Mouse (Mus musculus): ENCODE data around the gene Cd33.
A peak's percentile ranks its signal among the peaks of the same experiment; 100 is the strongest.

The Cd33 gene

DNA sequence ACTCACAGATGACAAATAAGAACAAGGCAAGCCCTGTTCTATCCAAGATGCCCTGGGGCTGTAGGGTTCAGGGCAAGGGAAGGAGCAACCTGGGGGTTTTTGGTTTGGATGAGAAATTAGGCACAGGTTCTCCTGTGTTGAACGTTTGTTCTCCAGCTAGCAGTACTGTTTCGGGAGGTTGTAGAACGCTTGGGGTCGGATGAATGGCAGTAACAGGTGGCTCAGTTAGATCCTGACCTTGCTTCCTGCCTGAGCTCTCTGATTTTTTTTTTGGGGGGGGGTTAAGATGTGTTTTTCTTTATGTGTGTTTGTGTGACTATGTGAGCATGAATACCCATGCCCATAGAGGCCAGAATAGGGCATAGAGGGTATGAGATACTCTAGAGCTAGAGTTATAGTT is 31.7 kb downstream of the Cd33 start:
- no peak for DNase-seq

DNA sequence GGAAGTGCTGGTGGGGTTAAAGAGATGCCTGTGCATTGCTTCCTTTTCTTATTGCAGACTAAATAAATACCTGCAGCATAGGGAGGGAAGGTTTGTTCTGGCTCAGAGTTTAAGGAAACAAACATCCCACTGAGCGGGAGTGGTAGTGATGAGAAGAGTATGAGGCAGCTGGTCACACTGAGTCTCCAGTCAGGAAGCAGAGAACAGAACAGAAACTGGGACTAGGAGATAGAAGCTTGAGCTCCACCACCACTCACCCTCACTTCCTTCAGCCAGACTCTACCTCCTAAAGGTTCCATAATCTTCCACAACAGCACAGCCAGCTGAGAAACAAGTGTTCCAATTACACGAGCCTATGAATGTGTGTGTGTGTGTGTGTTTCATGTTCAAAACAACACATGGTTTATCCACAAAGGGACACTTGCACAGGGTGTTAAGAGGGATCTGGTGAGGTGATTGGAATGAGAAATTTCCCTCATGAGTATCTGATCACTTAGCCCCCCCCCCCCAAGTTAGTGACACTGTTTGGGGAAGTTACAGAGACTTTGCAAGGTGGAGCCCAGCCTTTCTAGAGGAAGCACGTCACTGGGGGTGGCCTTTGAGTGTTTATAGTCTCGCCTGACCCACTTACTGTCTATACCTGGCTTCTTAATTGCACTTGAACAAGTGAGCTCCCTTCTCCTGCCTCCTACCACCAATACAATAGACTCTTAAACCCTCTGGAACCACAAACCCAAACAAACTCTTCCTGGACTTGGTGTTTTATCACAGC is 32.3 kb downstream of the Cd33 start:
- no peak for DNase-seq

DNA sequence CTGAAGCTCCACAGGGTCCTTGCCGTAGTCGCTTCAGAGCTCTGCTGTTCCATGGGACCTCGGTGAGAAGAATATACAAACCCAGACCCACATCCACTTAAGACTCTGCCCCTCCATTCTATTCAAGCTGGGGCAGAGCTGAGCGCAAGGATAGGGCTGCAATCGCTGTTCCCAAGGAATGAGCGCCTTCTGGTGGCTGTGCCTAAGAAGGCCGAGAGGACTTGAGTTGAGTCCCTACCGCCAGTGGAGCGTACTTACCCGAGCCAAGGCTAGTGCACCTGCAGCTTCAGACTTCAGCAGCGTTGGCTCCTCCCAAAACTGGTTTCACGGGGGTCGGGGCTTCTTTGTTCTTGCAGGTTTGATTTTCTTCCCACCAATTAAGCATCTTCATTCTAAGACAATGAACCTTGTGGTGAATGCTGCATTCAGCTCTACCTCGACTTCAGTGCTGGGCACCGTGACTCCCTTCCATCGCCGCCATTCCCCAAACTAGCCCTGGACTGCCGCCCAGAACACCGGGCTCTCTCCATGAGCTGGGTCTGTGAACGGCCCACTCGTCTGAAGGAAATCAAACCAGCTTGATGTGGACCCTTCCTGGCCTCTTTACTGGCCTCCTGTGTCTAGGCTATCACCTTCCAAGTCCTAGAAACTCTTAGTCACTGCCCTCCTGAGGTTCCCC is 48.7 kb downstream of the Cd33 start:
- peak; percentile 14 to 30 for DNase-seq

DNA sequence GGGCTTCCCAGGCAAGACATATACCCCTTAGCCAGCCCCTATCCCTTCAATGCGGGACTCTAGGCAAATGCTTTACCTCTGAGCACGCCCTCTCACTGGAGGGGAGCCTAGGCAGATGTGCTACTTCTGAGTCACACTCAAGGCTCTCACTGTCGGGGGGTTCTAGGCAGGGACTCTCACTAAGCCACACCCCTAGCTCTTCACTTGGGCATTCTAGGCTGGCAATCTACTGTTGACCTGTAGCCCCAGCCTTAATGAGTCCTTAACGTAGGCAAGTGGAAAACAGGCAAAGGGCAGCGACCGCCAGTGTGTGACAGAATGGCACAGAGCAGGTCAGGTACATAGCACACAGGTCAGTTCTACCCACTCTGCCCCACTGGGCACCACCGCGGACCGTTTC is 53.4 kb downstream of the Cd33 start:
- no peak for DNase-seq

DNA sequence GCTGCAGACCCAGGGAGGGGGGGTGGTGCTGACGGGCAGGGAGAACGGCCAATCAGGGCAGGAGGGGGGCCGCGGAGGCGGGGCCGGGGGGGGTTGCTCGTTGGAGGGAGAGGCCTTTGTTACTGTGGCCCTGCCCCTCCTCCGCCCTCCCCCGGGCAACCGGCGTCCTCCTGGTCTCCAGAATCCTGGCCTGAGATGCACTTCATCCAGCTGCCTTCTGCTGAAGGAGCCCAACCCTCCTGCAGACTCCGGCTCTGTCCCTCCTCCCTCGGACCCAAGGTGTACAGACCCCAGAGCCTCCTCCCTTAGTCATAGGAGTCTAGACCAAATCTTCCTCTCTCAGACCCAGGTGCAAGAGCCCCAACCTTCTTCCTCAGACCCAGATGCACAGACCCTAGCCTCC is 54.0 kb downstream of the Cd33 start:
- DNase-seq: no peak

DNA sequence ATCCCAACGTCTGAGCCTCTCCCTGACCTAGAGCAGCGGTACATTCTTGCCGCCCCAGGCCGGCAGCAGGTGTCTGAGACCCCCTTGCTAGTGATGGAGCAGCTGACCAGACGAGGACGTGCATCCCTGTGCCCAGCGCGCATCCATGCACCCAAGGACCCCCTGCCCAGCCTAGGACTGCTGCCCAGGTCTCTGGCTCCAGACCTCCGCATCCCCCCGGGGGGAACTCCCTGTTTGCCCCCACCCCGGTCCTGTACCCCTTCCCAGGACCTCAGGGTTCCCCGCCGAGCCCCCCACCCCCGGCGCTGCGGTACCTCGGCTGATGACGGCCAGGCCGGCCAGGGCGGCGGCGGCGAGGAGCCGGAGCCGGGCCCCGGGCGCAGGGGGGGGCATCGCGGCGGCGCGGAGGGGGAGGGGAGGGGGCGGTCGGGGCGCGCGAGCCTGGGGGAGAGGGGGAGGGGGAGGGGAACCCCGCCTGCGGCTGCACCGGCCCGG is 54.5 kb downstream of the Cd33 start, which contains the start of gene Iglon5:
TSS of gene Iglon5 (minus strand) at position 445 of the 495 bp plus-strand sequence.
- DNase-seq: no peak

DNA sequence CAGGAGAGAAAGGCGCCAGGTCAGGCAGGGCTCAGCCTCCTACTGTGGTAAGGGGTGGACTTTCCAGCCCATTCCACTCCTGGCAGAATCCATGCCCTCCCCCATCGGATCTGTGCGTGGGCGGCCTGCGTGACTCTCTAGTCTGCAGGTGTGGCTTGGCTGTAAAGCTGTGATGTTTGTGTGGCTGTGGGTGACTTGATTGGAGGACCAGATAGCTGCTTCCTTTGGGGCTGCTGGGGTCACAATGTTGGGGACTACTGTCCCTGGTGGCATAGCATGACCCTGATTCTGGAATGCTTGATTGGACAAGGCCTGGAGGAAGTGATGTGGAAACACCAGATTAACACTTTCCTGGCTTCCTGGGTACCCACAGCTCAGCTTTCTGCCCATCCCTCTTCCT is 55.6 kb downstream of the Cd33 start:
- no peak for DNase-seq

DNA sequence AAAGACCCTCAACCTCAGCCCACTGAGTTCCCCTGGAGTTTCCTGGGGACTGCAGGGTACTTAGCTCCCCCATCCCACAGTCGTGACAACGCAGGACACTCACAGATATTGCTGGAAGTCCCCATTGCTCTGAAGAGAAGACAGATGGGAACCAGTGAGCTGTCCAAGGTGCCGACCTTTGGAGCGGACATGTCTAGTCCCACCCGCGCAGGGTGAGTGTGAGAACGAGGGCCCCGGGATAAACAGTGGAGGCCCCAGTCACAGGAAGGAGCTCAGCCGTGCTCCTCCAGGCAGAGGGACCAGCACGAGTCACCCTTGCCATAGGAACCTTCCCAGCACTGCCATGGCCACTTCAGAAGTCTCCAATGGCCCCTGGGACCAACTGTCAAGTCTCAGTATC is 61.0 kb downstream of the Cd33 start:
- DNase-seq: no peak

DNA sequence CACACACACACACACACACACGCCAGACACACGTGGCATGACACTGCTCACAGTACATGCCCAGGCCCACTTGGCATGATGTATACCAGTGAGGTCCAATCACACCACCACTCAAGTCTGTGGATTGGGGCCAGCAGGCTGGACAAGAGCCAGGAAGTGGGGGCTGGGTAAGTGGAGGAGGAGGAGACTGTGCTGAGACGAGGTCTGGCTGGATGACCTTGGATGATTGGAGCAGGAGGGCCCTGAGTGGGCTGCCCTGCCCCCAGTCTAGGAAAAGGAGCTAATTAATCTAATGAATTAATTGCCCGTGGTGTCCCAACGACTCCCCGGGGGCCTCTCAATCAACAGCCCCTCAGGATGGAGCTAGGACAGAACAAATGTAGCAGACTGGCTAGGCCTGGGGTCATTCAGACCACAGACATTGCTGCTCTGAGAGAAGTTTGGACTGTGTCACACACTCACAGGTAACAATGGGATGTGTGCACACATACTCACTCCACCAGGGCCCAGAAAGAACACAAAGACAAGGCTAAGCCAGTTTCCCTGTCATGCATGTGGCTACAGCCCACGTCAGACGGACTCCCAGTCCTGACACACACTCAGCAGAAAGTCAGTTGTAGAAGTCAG is 62.0 kb downstream of the Cd33 start:
- no peak for DNase-seq

DNA sequence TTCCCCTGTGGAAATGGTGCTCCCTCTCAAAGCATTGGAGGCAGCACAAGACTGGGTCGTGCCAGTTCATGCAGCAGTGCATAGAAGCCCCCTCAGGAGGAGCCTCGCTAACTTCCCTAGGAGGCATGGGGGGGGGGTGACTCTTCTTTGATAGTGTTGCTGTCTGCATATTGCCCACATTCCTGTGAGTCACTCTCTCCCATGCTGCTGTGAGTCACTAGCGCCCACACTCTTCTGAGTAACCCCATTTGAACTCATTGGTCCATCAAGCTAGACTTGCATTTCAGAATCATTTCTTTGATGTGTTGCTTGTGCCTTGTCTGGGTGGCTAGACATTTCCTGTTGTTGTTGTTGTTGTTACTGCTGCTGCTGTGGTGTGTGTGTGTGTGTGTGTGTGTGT is 63.0 kb downstream of the Cd33 start:
- DNase-seq: no peak

DNA sequence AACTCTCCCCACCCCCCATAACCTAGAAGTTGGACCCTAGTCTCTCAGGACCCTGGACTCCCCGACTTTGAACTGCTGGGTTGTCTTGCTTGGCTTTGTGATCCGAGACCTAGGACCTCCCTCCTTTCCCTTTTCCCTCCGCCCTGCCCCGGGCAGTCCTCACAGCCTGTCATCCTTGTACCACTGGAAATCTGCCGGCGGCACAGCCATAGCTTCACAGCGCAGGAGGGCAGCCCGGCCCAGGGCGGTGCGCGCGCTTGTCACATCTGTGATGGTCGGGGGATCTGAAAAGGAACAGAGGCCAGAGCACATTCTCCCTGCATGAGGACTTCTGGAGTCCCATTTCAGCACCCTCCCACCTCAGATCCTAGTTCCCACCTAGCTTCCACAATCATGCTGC is 67.9 kb downstream of the Cd33 start:
- DNase-seq: no peak

DNA sequence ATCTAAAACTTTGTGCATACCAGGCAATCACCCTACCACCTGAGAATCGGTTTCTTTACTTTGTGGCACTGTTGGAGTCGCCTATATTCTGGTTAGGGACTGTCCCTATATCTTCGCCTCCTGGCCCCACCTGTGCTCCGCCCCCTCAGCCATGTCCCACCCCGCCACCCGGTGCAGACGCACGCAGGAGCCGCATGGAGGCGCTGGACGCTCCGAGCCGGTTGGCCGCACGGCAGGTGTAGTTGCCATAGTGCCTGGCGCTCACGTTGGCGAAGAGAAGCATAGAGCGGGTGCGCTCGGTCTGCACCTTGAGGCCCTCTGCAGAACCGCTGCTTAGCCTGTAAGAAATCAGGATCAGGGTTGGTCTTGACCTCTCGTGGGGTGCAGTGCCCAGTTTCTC is 68.5 kb downstream of the Cd33 start:
- no peak for DNase-seq
